Mouse (Mus musculus) heart, embryonic 16.5 days (tissue): Measurements from ENCODE around the gene Gm47791. TPM values are rescaled to one million over a fixed set of nuclear protein-coding genes. Genes with fewer than 3 reads are reported as not detected.

Experiments used
- ATAC-seq: fragments of 200-750 bp; cut with Nextera tagmentation; replicated peaks from 2 replicates; pipeline ENCODE4 v1.8.0; 2017; ENCODE audit warnings: moderate number of reproducible peaks; ENCODE audit not compliant: insufficient read depth, low FRiP score; ENCODE audit errors: extremely low read depth
- H3K27ac ChIP-seq: fragments of 300-500 bp; sonication (generic); 2 replicates; pipeline ENCODE4 v1.5.1; 2014; ENCODE audit warnings: mild to moderate bottlenecking, low read length, control low read depth, moderate library complexity
- H3K27me3 ChIP-seq: fragments of 300-500 bp; sonication (generic); 2 replicates; pipeline ENCODE4 v1.6.1; 2014; ENCODE audit warnings: low read length, mixed read lengths; ENCODE audit not compliant: control insufficient read depth, insufficient read depth
- H3K36me3 ChIP-seq: fragments of 300-500 bp; sonication (generic); 2 replicates; pipeline ENCODE4 v1.6.1; 2014; ENCODE audit not compliant: control insufficient read depth, insufficient read depth
- H3K4me1 ChIP-seq: fragments of 300-500 bp; sonication (generic); 2 replicates; pipeline ENCODE4 v1.6.1; 2014; ENCODE audit warnings: low read length, mixed read lengths; ENCODE audit not compliant: control insufficient read depth, insufficient read depth
- H3K4me2 ChIP-seq: fragments of 300-500 bp; sonication (generic); 2 replicates; pipeline ENCODE4 v1.6.1; 2014; ENCODE audit warnings: low read depth, mild to moderate bottlenecking, control low read depth, low read length
- H3K4me3 ChIP-seq: fragments of 300-500 bp; sonication (generic); 2 replicates; pipeline ENCODE4 v1.5.1; 2014; ENCODE audit warnings: mild to moderate bottlenecking, control low read depth, low read length
- H3K9ac ChIP-seq: fragments of 300-500 bp; sonication (generic); 2 replicates; pipeline ENCODE4 v1.6.1; 2014; ENCODE audit warnings: low read length, control low read depth
- H3K9me3 ChIP-seq: fragments of 300-500 bp; sonication (generic); replicated peaks from 2 replicates; pipeline ENCODE4 v1.6.1; 2016; ENCODE audit warnings: low read length; ENCODE audit not compliant: control insufficient read depth
- WGBS: fragments of 180-500 bp; shearing (Covaris S2); extraction: QIAGEN DNeasy Blood & Tissue Kit; methylation state at CpG from one replicate; pipeline ENCODE4 v1.1.7; 2014; 5-methylcytosine and 5-hydroxymethylcytosine counted together
- polyA plus RNA-seq: library from polyadenylated mRNA; unstranded; fragments of >200 nt; fragmentation: Nextera tagmentation; extraction: Ambion mirVana; gene quantifications from 2 replicates; pipeline ENCODE4 v1.2.1, GENCODE M21; 2015

Gm47791 gene
- polyA plus RNA-seq, 1 experiment from 2014 or later, result not detected

GRCm38 (mm10) chr1:82773208-82773607 lies 2.2 kb upstream of the Gm47791 start:
- ATAC-seq, result no peak
- Histone ChIP-seq H3K4me1 (no peaks in the 10 kb centered on the region), H3K36me3 (no peaks in the 10 kb centered on the region), H3K4me3 (no peak overlapping the region), H3K9ac (no peak overlapping the region), H3K9me3 (no peaks in the 10 kb centered on the region), H3K27me3 (no peaks in the 10 kb centered on the region), H3K27ac (no peak overlapping the region), H3K4me2 (no peak overlapping the region)
- 58% methylated on average over 5 of the region's 5 CpGs for WGBS

- H3K4me2 ChIP-seq, result no peak overlapping the region
- H3K36me3 ChIP-seq, result no peaks in the 10 kb centered on the region
- H3K4me1 ChIP-seq, result no peaks in the 10 kb centered on the region
- no peaks in the 10 kb centered on the region for H3K27me3 ChIP-seq
- H3K9ac ChIP-seq, result no peak overlapping the region
- H3K27ac ChIP-seq, result no peak overlapping the region
- no peak for ATAC-seq
- no peak overlapping the region for H3K4me3 ChIP-seq
- no peaks in the 10 kb centered on the region for H3K9me3 ChIP-seq
- WGBS, result 77% methylated on average over 4 of the region's 4 CpGs
These were observed 1.4 kb upstream of the Gm47791 start for GRCm38 (mm10) chr1:82772428-82772827.

GRCm38 (mm10) chr1:82768269-82768668 lies 2.8 kb downstream of the Gm47791 start, which contains the start of gene Tm4sf20:
Gene Tm4sf20, minus strand, starts transcription at chr1:82768461.
- no peak within 1 kb of the TSS for H3K4me2 ChIP-seq
- no peaks in the 10 kb centered on the region for H3K9me3 ChIP-seq
- 57% methylated on average over 5 of the region's 5 CpGs for WGBS
- no peak within 1 kb of the TSS for H3K9ac ChIP-seq
- no peak within 1 kb of the TSS for H3K4me3 ChIP-seq
- no peaks in the 10 kb centered on the region for H3K27me3 ChIP-seq
- H3K4me1 ChIP-seq, result peaks cover 3% of the 10 kb centered on the region; the same call in 1 of the 2 replicates
- no peaks in the 10 kb centered on the region for H3K36me3 ChIP-seq
- ATAC-seq, result no peak
- H3K27ac ChIP-seq, result no peak within 1 kb of the TSS

- 40% methylated on average over 4 of the region's 4 CpGs for WGBS
- Histone ChIP-seq H3K4me1 (peaks cover 3% of the 10 kb centered on the region; the same call in 1 of the 2 replicates), H3K36me3 (peaks cover 7% of the 10 kb centered on the region), H3K9me3 (no peaks in the 10 kb centered on the region), H3K27me3 (no peaks in the 10 kb centered on the region), H3K9ac (no peak overlapping the region), H3K4me2 (no peak overlapping the region), H3K27ac (no peak overlapping the region), H3K4me3 (no peak overlapping the region)
- no peak for ATAC-seq
These were observed 4.4 kb downstream of the Gm47791 start for GRCm38 (mm10) chr1:82766641-82767040.

GRCm38 (mm10) chr1:82766227-82766626 lies 4.8 kb downstream of the Gm47791 start:
- 18% methylated on average over 1 of the region's 1 CpGs for WGBS
- H3K4me1 ChIP-seq, result peaks cover 3% of the 10 kb centered on the region; the same call in 1 of the 2 replicates
- no peaks in the 10 kb centered on the region for H3K9me3 ChIP-seq
- no peak overlapping the region for H3K9ac ChIP-seq
- ATAC-seq, result no peak
- no peak overlapping the region for H3K27ac ChIP-seq
- H3K36me3 ChIP-seq, result peaks cover 7% of the 10 kb centered on the region
- H3K27me3 ChIP-seq, result no peaks in the 10 kb centered on the region
- H3K4me2 ChIP-seq, result no peak overlapping the region
- no peak overlapping the region for H3K4me3 ChIP-seq

- no peak overlapping the region for H3K4me3 ChIP-seq
- H3K4me1 ChIP-seq, result peaks cover 3% of the 10 kb centered on the region; the same call in 1 of the 2 replicates
- no peaks in the 10 kb centered on the region for H3K27me3 ChIP-seq
- ATAC-seq, result no peak
- no peak overlapping the region for H3K9ac ChIP-seq
- H3K4me2 ChIP-seq, result no peak overlapping the region
- peaks cover 7% of the 10 kb centered on the region for H3K36me3 ChIP-seq
- no peaks in the 10 kb centered on the region for H3K9me3 ChIP-seq
- WGBS, result 81% methylated on average over 1 of the region's 1 CpGs
- no peak overlapping the region for H3K27ac ChIP-seq
These were observed 8.8 kb downstream of the Gm47791 start for GRCm38 (mm10) chr1:82762274-82762673.

GRCm38 (mm10) chr1:82761454-82762169 lies 9.4 kb downstream of the Gm47791 start:
- WGBS, result 86% methylated on average over 8 of the region's 8 CpGs
- no peaks in the 10 kb centered on the region for H3K27me3 ChIP-seq

GRCm38 (mm10) chr1:82759520-82759919 lies 11.5 kb downstream of the Gm47791 start:
- no peak overlapping the region for H3K4me2 ChIP-seq
- H3K4me3 ChIP-seq, result no peak overlapping the region
- H3K27me3 ChIP-seq, result no peaks in the 10 kb centered on the region
- no peaks in the 10 kb centered on the region; the same call in 1 of the 2 replicates for H3K4me1 ChIP-seq
- ATAC-seq, result no peak
- peaks cover 20% of the 10 kb centered on the region for H3K36me3 ChIP-seq
- H3K9ac ChIP-seq, result no peak overlapping the region
- 87% methylated on average over 1 of the region's 1 CpGs for WGBS
- no peaks in the 10 kb centered on the region for H3K9me3 ChIP-seq
- no peak overlapping the region for H3K27ac ChIP-seq

More at GRCm38 (mm10) chr1:82761454-82762169, 9.4 kb downstream of the Gm47791 start:
- ATAC-seq, result no peak
- no peak overlapping the region for H3K4me3 ChIP-seq
- no peak overlapping the region for H3K9ac ChIP-seq
- no peak overlapping the region for H3K27ac ChIP-seq
- H3K36me3 ChIP-seq, result peaks cover 7% of the 10 kb centered on the region
- H3K4me2 ChIP-seq, result no peak overlapping the region
- H3K9me3 ChIP-seq, result no peaks in the 10 kb centered on the region
- peaks cover 2% of the 10 kb centered on the region; the same call in 1 of the 2 replicates for H3K4me1 ChIP-seq

- Histone ChIP-seq H3K9me3 (no peaks in the 10 kb centered on the region), H3K4me3 (no peak overlapping the region), H3K4me2 (no peak overlapping the region), H3K27me3 (no peaks in the 10 kb centered on the region), H3K36me3 (peaks cover 21% of the 10 kb centered on the region), H3K9ac (no peak overlapping the region), H3K4me1 (no peaks in the 10 kb centered on the region), H3K27ac (no peak overlapping the region)
- no peak for ATAC-seq
- 86% methylated on average over 2 of the region's 2 CpGs for WGBS
These were observed 23.2 kb downstream of the Gm47791 start for GRCm38 (mm10) chr1:82747714-82748452.
